Mouse (Mus musculus) bone marrow, adult 2 months (tissue): ENCODE results near the gene Acot4.

Experiments
- CTCF ChIP-seq: fragments of 200-500 bp; IDR thresholded peaks from 2 replicates; pipeline ENCODE4 v1.5.1; 2011; ENCODE audit warnings: low read length, control low read depth; ENCODE audit not compliant: control insufficient read depth, insufficient read depth
- POLR2A ChIP-seq: fragments of 200-500 bp; IDR thresholded peaks from 2 replicates; pipeline ENCODE4 v1.6.1; 2011; ENCODE audit warnings: low read depth, mild to moderate bottlenecking, control low read depth, low read length, borderline replicate concordance; ENCODE audit not compliant: control insufficient read depth

GRCm38 (mm10) chr12:84068296-84068695 lies 30.1 kb downstream of the Acot4 start:
- TF ChIP-seq CTCF = no peak
- no peak for TF ChIP-seq POLR2A
